Mouse (Mus musculus): ENCODE measurements around the gene Eif2b2.
A peak's percentile ranks its signal among the peaks of the same experiment; 100 is the strongest.

DNA sequence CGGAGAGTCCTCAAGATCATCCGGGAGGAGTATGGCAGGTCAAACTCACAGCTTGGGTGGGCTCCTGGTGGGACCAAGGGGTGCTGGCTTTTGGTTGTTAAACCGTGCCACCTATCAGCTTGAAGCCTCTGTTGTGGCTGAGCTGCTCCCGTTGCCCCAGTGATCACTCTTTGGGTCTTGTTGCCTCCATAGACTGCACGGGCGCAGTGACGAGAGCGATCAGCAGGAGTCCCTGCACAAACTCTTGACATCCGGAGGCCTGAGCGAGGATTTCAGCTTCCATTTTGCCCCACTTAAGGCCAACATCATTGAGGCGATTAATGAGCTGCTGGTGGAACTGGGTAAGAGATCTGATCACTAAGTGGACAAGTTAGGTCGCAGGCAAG is 617 bp downstream of the Eif2b2 start:
- TF ChIP-seq CTCF (IDR thresholded peaks at IDR 0.05), result peak; percentile 23; the same call in 1 of the 2 replicates
- no peak for TF ChIP-seq EP300 (IDR thresholded peaks at IDR 0.05)

Measured in lung, postnatal 0 days (tissue).